Mouse (Mus musculus): Measurements from ENCODE around the gene Olfr1173.

The Olfr1173 gene

DNA sequence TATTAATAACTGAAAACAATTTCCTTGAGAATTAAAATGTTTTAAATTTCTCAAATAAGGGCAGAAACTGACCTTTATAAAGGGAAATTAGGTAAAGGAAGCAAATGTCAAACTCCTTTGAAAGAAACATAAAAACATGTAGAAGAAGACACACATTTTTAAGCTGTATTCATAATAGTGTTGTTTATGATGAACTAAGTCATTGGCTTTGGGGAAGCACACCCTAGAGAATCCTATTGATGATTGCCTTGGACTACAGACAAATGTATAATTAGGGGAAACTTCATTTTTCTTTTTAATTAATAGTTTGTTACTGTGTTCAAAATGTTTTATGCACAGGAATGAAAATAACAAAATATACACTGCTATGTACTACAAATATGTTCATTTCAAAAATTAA lies at the start of gene Olfr1173:
Olfr1173 (minus strand) TSS at position 101 of the 400 bp plus-strand sequence.
- DNase-seq (ENCODE audit: low spot score in 2 of 2) = no peak

DNA sequence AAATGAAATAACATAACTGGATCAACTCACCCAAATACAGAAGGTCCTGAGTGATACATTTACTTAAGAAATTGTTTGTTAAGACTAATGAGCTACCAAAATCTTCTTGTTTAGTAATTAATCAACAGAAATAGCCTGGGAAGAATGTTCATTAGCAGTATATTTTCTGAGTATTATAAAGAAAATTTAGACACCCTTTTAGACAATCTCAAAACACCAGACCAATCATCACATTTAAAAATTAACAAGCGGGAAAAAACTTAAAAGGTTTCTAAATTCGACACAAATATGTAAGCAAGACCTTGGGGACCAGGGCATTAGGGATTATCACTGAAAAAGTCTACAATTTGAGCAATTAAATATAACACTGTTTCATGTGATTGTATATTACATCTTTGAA lies 47.4 kb upstream of the Olfr1173 start, which contains the start of gene Olfr1175-ps:
Olfr1175-ps (minus strand) TSS at position 101 of the 400 bp plus-strand sequence.
- no peak for DNase-seq (ENCODE audit: low spot score in 2 of 2)

GRCm38 (mm10) chr2:88315035-88315434 lies 35.4 kb upstream of the Olfr1173 start, which contains the start of gene Olfr1174-ps:
Gene Olfr1174-ps (minus strand): TSS chr2:88315135.
- no peak for DNase-seq (ENCODE audit: low spot score in 2 of 2)

GRCm38 (mm10) chr2:88228234-88228633 lies 51.4 kb downstream of the Olfr1173 start, which contains the start of gene Olfr1170:
Gene Olfr1170 (minus strand): TSS chr2:88228334.
- DNase-seq (ENCODE audit: low spot score in 2 of 2) = no peak

Measured in spleen, postnatal 4 days (tissue).